Mouse (Mus musculus): Measurements from ENCODE around the gene Cops2. TPM values are rescaled to one million over a fixed set of nuclear protein-coding genes. Genes with fewer than 3 reads are reported as not detected.

The Cops2 gene
- polyA plus RNA-seq, 1 experiment: 7.1 TPM

GRCm38 (mm10) chr2:125788351-125788750, 70.6 kb downstream of the Cops2 start:
- H3K4me3 ChIP-seq (ENCODE audit: control insufficient read depth, insufficient read depth, low read length): no peak overlapping the region

GRCm38 (mm10) chr2:125785021-125785420, 73.9 kb downstream of the Cops2 start:
- WGBS: 90% methylated on average over 4 of the region's 4 CpGs
- H3K36me3 ChIP-seq (ENCODE audit: control insufficient read depth, insufficient read depth, low read length): no peaks in the 10 kb centered on the region
- no peak for DNase-seq

More at GRCm38 (mm10) chr2:125788351-125788750, 70.6 kb downstream of the Cops2 start:
- Histone ChIP-seq H3K36me3 (ENCODE audit: control insufficient read depth, insufficient read depth, low read length) (no peaks in the 10 kb centered on the region), H3K27me3 (ENCODE audit: control insufficient read depth, insufficient read depth, low read length) (no peaks in the 10 kb centered on the region), H3K27ac (ENCODE audit: control insufficient read depth, insufficient read depth, low read length) (no peak overlapping the region), H3K4me1 (replicated peaks; ENCODE audit: control insufficient read depth, insufficient read depth, low read length) (peaks cover 15% of the 10 kb centered on the region)
- DNase-seq: no peak
- TF ChIP-seq POLR2A (IDR thresholded peaks at IDR 0.05; ENCODE audit: control insufficient read depth, extremely low read depth, insufficient read depth, low read length, poor library complexity): no peak

DNA sequence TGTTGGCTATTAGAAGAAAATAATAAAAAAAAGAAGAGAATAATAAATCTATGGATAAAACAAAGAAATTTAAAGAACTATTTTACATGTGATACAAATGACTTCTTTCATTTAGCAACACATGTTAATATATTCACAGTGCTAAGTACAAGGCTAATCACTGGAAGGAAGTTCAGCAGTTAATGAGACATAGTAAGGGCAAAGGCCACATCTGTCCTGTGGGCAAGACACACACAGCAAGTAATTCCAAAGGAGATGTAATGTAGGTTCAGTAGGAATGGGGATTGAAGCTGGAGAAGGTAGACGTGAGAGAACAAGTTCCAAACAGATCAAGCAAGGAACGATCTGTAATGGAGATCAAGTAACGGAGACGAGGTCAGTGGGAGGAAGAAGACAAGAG, 74.5 kb downstream of the Cops2 start:
- DNase-seq: no peak
- 92% methylated on average over 4 of the region's 4 CpGs for WGBS
- H3K4me1 ChIP-seq (replicated peaks; ENCODE audit: control insufficient read depth, insufficient read depth, low read length): peaks cover 4% of the 10 kb centered on the region
- no peak overlapping the region for H3K4me3 ChIP-seq (ENCODE audit: control insufficient read depth, insufficient read depth, low read length)
- H3K27ac ChIP-seq (ENCODE audit: control insufficient read depth, insufficient read depth, low read length): no peak overlapping the region
- no peak for TF ChIP-seq POLR2A (IDR thresholded peaks at IDR 0.05; ENCODE audit: control insufficient read depth, extremely low read depth, insufficient read depth, low read length, poor library complexity)
- no peak for TF ChIP-seq CTCF (IDR thresholded peaks at IDR 0.05; ENCODE audit: borderline replicate concordance, control insufficient read depth, extremely low read depth, insufficient read depth, low read length, poor library complexity)
- no peaks in the 10 kb centered on the region for H3K36me3 ChIP-seq (ENCODE audit: control insufficient read depth, insufficient read depth, low read length)
- H3K27me3 ChIP-seq (ENCODE audit: control insufficient read depth, insufficient read depth, low read length): no peaks in the 10 kb centered on the region

More at GRCm38 (mm10) chr2:125785021-125785420, 73.9 kb downstream of the Cops2 start:
- Histone ChIP-seq H3K27me3 (ENCODE audit: control insufficient read depth, insufficient read depth, low read length) (no peaks in the 10 kb centered on the region), H3K4me3 (ENCODE audit: control insufficient read depth, insufficient read depth, low read length) (no peak overlapping the region), H3K27ac (ENCODE audit: control insufficient read depth, insufficient read depth, low read length) (no peak overlapping the region), H3K4me1 (replicated peaks; ENCODE audit: control insufficient read depth, insufficient read depth, low read length) (peaks cover 6% of the 10 kb centered on the region)
- no peak for TF ChIP-seq POLR2A (IDR thresholded peaks at IDR 0.05; ENCODE audit: control insufficient read depth, extremely low read depth, insufficient read depth, low read length, poor library complexity)
- no peak for TF ChIP-seq CTCF (IDR thresholded peaks at IDR 0.05; ENCODE audit: borderline replicate concordance, control insufficient read depth, extremely low read depth, insufficient read depth, low read length, poor library complexity)

DNA sequence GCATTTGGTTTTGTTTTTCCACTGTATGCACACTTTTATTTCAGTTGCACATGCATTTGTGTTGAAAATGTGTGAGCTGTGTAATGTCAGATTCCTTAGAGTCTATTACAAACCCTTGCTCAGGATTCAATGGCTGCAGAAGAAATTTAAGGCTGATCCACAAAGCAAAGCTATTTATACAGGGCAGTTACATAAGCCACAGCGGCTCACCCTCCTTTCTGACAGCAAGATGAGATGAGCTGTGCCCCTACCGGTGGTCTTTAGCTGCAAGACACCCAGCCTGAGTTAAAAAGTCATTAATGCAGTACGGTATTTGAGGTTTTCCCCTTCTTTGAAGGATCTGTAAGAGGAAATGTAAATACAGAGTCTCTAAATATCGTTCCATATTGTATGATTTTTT, 75.1 kb downstream of the Cops2 start:
- TF ChIP-seq POLR2A (IDR thresholded peaks at IDR 0.05; ENCODE audit: control insufficient read depth, extremely low read depth, insufficient read depth, low read length, poor library complexity) (no peak), CTCF (IDR thresholded peaks at IDR 0.05; ENCODE audit: borderline replicate concordance, control insufficient read depth, extremely low read depth, insufficient read depth, low read length, poor library complexity) (no peak)
- WGBS: 42% methylated on average over 4 of the region's 4 CpGs

DNA sequence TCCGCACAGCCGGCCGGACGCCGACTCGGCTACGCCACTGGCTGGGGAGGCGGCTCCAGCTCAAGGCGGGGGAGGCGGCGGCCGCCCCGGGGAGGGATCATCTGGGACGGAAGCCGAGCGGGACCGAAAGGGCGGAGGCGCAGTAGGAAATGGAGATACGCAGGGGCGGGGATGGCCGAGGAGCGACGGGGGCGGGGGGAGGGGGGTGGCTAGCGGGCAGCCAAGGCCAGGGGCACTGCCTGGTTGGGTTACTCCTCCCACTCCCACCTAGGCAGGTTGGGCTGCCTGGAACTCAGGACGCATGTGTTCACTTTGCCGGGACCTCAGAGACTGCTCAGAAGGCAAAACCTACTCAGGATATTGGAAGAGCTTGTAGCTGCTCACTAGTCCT, 76.2 kb downstream of the Cops2 start, which contains the start of gene Secisbp2l:
TSS of gene Secisbp2l (minus strand) at position 152 of the 391 bp plus-strand sequence.
- H3K4me1 ChIP-seq (replicated peaks; ENCODE audit: control insufficient read depth, insufficient read depth, low read length): peaks cover 9% of the 10 kb centered on the region
- no peaks in the 10 kb centered on the region for H3K36me3 ChIP-seq (ENCODE audit: control insufficient read depth, insufficient read depth, low read length)
- TF ChIP-seq CTCF (IDR thresholded peaks at IDR 0.05; ENCODE audit: borderline replicate concordance, control insufficient read depth, extremely low read depth, insufficient read depth, low read length, poor library complexity) (no peak), POLR2A (IDR thresholded peaks at IDR 0.05; ENCODE audit: control insufficient read depth, extremely low read depth, insufficient read depth, low read length, poor library complexity) (peak; percentile 71)
- H3K27ac ChIP-seq (ENCODE audit: control insufficient read depth, insufficient read depth, low read length): no peak within 1 kb of the TSS
- H3K27me3 ChIP-seq (ENCODE audit: control insufficient read depth, insufficient read depth, low read length): no peaks in the 10 kb centered on the region
- peak within 1 kb of the TSS; percentile 95 for H3K4me3 ChIP-seq (ENCODE audit: control insufficient read depth, insufficient read depth, low read length)
- under 1% methylated on average over 22 of the region's 28 CpGs for WGBS
- DNase-seq: peak; percentile 93

More for the DNA sequence above, 75.1 kb downstream of the Cops2 start:
- Histone ChIP-seq H3K36me3 (ENCODE audit: control insufficient read depth, insufficient read depth, low read length) (no peaks in the 10 kb centered on the region), H3K4me1 (replicated peaks; ENCODE audit: control insufficient read depth, insufficient read depth, low read length) (peaks cover 4% of the 10 kb centered on the region), H3K27me3 (ENCODE audit: control insufficient read depth, insufficient read depth, low read length) (no peaks in the 10 kb centered on the region), H3K4me3 (ENCODE audit: control insufficient read depth, insufficient read depth, low read length) (no peak overlapping the region), H3K27ac (ENCODE audit: control insufficient read depth, insufficient read depth, low read length) (no peak overlapping the region)
- no peak for DNase-seq

GRCm38 (mm10) chr2:125781978-125782718, 76.8 kb downstream of the Cops2 start:
- H3K4me3 ChIP-seq (ENCODE audit: control insufficient read depth, insufficient read depth, low read length): peak overlapping the region; percentile 95
- H3K27me3 ChIP-seq (ENCODE audit: control insufficient read depth, insufficient read depth, low read length): no peaks in the 10 kb centered on the region
- no peak overlapping the region for H3K27ac ChIP-seq (ENCODE audit: control insufficient read depth, insufficient read depth, low read length)
- TF ChIP-seq POLR2A (IDR thresholded peaks at IDR 0.05; ENCODE audit: control insufficient read depth, extremely low read depth, insufficient read depth, low read length, poor library complexity) (no peak), CTCF (IDR thresholded peaks at IDR 0.05; ENCODE audit: borderline replicate concordance, control insufficient read depth, extremely low read depth, insufficient read depth, low read length, poor library complexity) (0 out of 2 replicates have a peak, but pooled peaks have one; percentile 41)
- no peak for DNase-seq
- peaks cover 12% of the 10 kb centered on the region for H3K4me1 ChIP-seq (replicated peaks; ENCODE audit: control insufficient read depth, insufficient read depth, low read length)
- no peaks in the 10 kb centered on the region for H3K36me3 ChIP-seq (ENCODE audit: control insufficient read depth, insufficient read depth, low read length)
- 1% methylated on average over 44 of the region's 44 CpGs for WGBS
